17 mouse cellular contexts compared by ENCODE assay signal in the genomic region with DNA sequence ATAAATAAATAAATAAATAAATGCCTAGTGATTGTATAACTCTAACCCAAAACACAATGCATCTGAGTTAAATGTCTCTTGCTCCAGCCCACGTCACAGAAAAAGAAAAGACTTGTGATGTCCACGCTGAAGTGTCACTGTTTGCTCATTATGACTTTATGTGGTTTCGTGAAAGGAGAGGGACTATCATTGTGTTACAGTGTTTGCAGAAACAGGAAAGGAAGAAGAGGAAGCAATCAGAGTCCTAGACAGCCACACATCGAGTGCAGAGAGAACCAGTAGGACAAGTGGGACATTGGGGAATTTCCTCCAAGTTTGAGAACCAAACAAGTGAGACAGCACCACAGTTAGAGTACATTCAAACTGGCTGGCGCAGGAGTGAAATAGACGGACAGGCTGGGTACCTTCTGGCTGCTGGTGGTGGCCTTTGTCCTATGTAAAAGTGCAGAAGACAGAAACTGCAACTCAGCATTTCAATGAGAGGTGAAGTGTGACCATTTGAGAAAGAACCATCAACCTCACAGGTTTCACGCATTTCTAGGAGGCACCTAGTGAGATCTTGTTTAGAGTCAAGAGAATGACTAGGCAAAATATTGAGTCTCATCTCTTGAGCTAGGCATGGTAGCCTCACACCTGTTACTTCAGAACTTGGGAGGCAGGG. TPM values are rescaled to one million over a fixed set of nuclear protein-coding genes. Genes with fewer than 3 reads are reported as not detected.
"Had no signal": no experiment of that assay in that cellular context is flagged by ENCODE, and none has a peak within 500 bp of the region (broad histone marks: within the 10 kb centered on the region; RNA-seq: fewer than 3 reads in every experiment).

No protein-coding gene starts in this region.

- ATAC-seq: lung, postnatal 0 days; midbrain, embryonic 15.5 days had no signal

- H3K27ac ChIP-seq: kidney, postnatal 0 days; left cerebral cortex, adult 2 months; limb, embryonic 10.5 days; liver, embryonic 15.5 days; midbrain, embryonic 15.5 days had no signal

- H3K4me3 ChIP-seq: left cerebral cortex, adult 2 months; limb, embryonic 10.5 days; liver, embryonic 15.5 days; megakaryocyte, embryonic 14.5 days; midbrain, embryonic 15.5 days had no signal

- H3K4me2 ChIP-seq: liver, embryonic 11.5 days; liver, embryonic 15.5 days; midbrain, embryonic 11.5 days; midbrain, embryonic 15.5 days had no signal

- DNase-seq: kidney, adult 18-20 months; lung, adult 2 months; lung, postnatal 36 days; retina, postnatal 1 day; right cerebral cortex, postnatal 4 days had no signal

- H3K27me3 ChIP-seq: midbrain, embryonic 15.5 days had no signal

- H3K4me1 ChIP-seq: limb, embryonic 10.5 days; liver, embryonic 15.5 days; midbrain, embryonic 15.5 days had no signal

- H3K9ac ChIP-seq: liver, embryonic 15.5 days; midbrain, embryonic 15.5 days had no signal

- H3K36me3 ChIP-seq: limb, embryonic 10.5 days; liver, embryonic 15.5 days; midbrain, embryonic 15.5 days had no signal

- H3K9me3 ChIP-seq: limb, embryonic 10.5 days; liver, embryonic 15.5 days; megakaryocyte, embryonic 14.5 days; midbrain, embryonic 15.5 days had no signal

RNA-seq across cellular contexts. Expression of a gene that starts 59.6 kb away (rescaled TPM):
- total RNA-seq: left cerebral cortex, postnatal 14 days had no signal
- polyA plus RNA-seq: kidney, postnatal 0 days; limb, embryonic 10.5 days; liver, embryonic 11.5 days; neural tube, embryonic 11.5 days; stomach, embryonic 16.5 days had no signal
